Mouse (Mus musculus) lung, postnatal 0 days (tissue): ENCODE measurements at regions not wholly inside any gene's neighbourhood (a gene's known extent, or its start where the extent isn't known, plus 50 kb on each side); places are given as distances from the start of the nearest gene placed in this dataset.

Experiments
- ATAC-seq: fragments of 200-750 bp; cut with Nextera tagmentation; 2 replicates; pipeline ENCODE4 v1.8.0; 2017; ENCODE audit warnings: moderate library complexity
- DNase-seq: peaks from one replicate; pipeline ENCODE4 v3.0.0-alpha.2; 2016; ENCODE audit warnings: low spot score
- H3K27ac ChIP-seq: fragments of 300-500 bp; sonication (generic); 2 replicates; pipeline ENCODE4 v1.5.1; 2014; ENCODE audit warnings: antibody characterized with exemption, mild to moderate bottlenecking, low read length, mixed read lengths
- H3K27me3 ChIP-seq: fragments of 300-500 bp; sonication (generic); replicated peaks from 2 replicates; pipeline ENCODE4 v1.6.1; 2014; ENCODE audit warnings: low read length, mixed read lengths; ENCODE audit not compliant: insufficient read depth
- H3K36me3 ChIP-seq: fragments of 300-500 bp; sonication (generic); 2 replicates; pipeline ENCODE4 v1.6.1; 2014; ENCODE audit warnings: low read length, mixed read lengths; ENCODE audit not compliant: insufficient read depth
- H3K4me1 ChIP-seq: fragments of 300-500 bp; sonication (generic); 2 replicates; pipeline ENCODE4 v1.6.1; 2014; ENCODE audit warnings: antibody characterized with exemption, low read depth, low read length, mixed read lengths; ENCODE audit not compliant: insufficient read depth
- H3K4me2 ChIP-seq: fragments of 300-500 bp; sonication (generic); replicated peaks from 2 replicates; pipeline ENCODE4 v1.6.1; 2014; ENCODE audit warnings: low read depth, mild to moderate bottlenecking, low read length, moderate library complexity, mixed read lengths
- H3K4me3 ChIP-seq: fragments of 300-500 bp; sonication (generic); 2 replicates; pipeline ENCODE4 v1.5.1; 2014; ENCODE audit warnings: low read depth, low read length
- H3K9ac ChIP-seq: fragments of 300-500 bp; sonication (generic); replicated peaks from 2 replicates; pipeline ENCODE4 v1.6.1; 2014; ENCODE audit warnings: low read depth, mild to moderate bottlenecking
- H3K9me3 ChIP-seq: fragments of 300-500 bp; sonication (generic); 2 replicates; pipeline ENCODE4 v1.6.1; 2016; ENCODE audit warnings: low read length, mixed read lengths
- CTCF ChIP-seq: IDR thresholded peaks from 2 replicates; pipeline ENCODE4 v1.5.1; 2016; ENCODE audit warnings: antibody characterized with exemption, mild to moderate bottlenecking
- EP300 ChIP-seq: IDR thresholded peaks from 2 replicates; pipeline ENCODE4 v1.6.1; 2016; ENCODE audit warnings: antibody characterized with exemption, mild to moderate bottlenecking, control low read depth
- WGBS: fragments of 180-500 bp; shearing (Covaris S2); extraction: QIAGEN DNeasy Blood & Tissue Kit; methylation state at CpG from one replicate; pipeline ENCODE4 v1.1.7; 2014; 5-methylcytosine and 5-hydroxymethylcytosine counted together

DNA sequence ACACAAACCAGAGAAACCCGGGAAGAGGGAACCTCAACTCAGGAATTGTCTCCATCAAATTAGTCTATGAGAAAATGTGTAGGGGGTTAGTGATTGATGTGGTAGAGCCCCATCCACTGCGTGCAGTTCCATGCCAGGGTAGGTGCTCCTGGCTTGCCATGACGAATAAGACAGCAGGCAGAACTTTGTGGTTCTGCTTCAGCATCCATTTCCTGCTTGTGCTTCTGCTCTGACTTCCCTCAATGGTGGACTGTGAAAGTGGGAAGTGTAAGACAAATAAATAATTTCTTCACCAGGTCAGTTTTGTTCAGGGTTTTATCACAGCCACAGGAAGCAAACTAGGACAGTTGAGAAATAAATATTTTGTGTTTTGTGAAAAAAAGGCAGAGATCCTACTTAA is 150.9 kb upstream of the Pdcd1 start:
- H3K9me3 ChIP-seq, result no peaks in the 10 kb centered on the region
- ATAC-seq, result no peak
- H3K27me3 ChIP-seq, result no peaks in the 10 kb centered on the region
- no peak overlapping the region for H3K27ac ChIP-seq
- no peak overlapping the region for H3K4me2 ChIP-seq
- H3K4me1 ChIP-seq, result no peaks in the 10 kb centered on the region
- WGBS, result 74% methylated on average over 3 of the region's 3 CpGs
- DNase-seq, result no peak
- H3K4me3 ChIP-seq, result no peak overlapping the region
- TF ChIP-seq CTCF (no peak), EP300 (no peak)
- H3K36me3 ChIP-seq, result no peaks in the 10 kb centered on the region
- H3K9ac ChIP-seq, result no peak overlapping the region

DNA sequence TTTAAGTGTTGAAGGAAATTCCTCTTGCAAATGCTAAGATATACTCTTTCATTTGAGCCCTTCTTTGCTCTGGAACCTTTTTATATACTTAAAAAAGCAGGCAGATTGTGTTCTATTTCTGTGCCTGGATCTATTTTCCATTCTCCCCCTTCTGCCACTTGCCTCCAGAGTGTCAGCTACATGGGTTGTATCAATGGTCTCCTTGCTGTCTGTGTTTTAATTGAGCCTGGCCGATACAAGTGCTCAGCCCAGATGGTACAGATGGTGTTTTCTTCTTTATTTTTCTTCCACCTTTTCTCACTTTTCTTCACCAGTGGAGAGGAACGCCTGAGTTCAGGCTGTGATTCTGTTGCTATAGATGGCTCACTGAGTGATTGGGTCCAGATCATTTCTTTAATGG is 131.5 kb upstream of the Pdcd1 start:
- DNase-seq (no peak), ATAC-seq (no peak)
- 86% methylated on average over 2 of the region's 2 CpGs for WGBS
- H3K4me1 ChIP-seq, result no peaks in the 10 kb centered on the region
- H3K9ac ChIP-seq, result no peak overlapping the region
- no peak for TF ChIP-seq EP300
- TF ChIP-seq CTCF, result no peak
- H3K27me3 ChIP-seq, result no peaks in the 10 kb centered on the region
- no peak overlapping the region for H3K4me2 ChIP-seq
- H3K36me3 ChIP-seq, result no peaks in the 10 kb centered on the region
- H3K27ac ChIP-seq, result no peak overlapping the region
- H3K4me3 ChIP-seq, result no peak overlapping the region
- H3K9me3 ChIP-seq, result no peaks in the 10 kb centered on the region

- no peaks in the 10 kb centered on the region for H3K4me1 ChIP-seq
- no peaks in the 10 kb centered on the region for H3K27me3 ChIP-seq
- DNase-seq, result no peak
- no peaks in the 10 kb centered on the region for H3K9me3 ChIP-seq
- no peak overlapping the region for H3K9ac ChIP-seq
- ATAC-seq, result no peak
- H3K4me3 ChIP-seq, result no peak overlapping the region
- TF ChIP-seq CTCF (no peak), EP300 (no peak)
- no peak overlapping the region for H3K4me2 ChIP-seq
- H3K36me3 ChIP-seq, result no peaks in the 10 kb centered on the region
- 68% methylated on average over 4 of the region's 4 CpGs for WGBS
- no peak overlapping the region for H3K27ac ChIP-seq
These were observed 97.6 kb upstream of the Pdcd1 start for GRCm38 (mm10) chr1:94149958-94150357.

GRCm38 (mm10) chr1:94147015-94147414 is 94.7 kb upstream of the Pdcd1 start:
- Histone ChIP-seq H3K27ac (no peak overlapping the region), H3K4me2 (peak overlapping the region; percentile 20; the same call in 1 of the 2 replicates), H3K9me3 (no peaks in the 10 kb centered on the region), H3K9ac (no peak overlapping the region), H3K36me3 (no peaks in the 10 kb centered on the region), H3K4me3 (no peak overlapping the region), H3K27me3 (no peaks in the 10 kb centered on the region), H3K4me1 (no peaks in the 10 kb centered on the region)
- no peak for TF ChIP-seq EP300
- TF ChIP-seq CTCF, result no peak
- ATAC-seq (no peak), DNase-seq (peak; percentile 9)
- 50% methylated on average over 4 of the region's 4 CpGs for WGBS

GRCm38 (mm10) chr1:94140518-94140917 is 88.2 kb upstream of the Pdcd1 start:
- Histone ChIP-seq H3K9me3 (no peaks in the 10 kb centered on the region), H3K36me3 (no peaks in the 10 kb centered on the region), H3K9ac (no peak overlapping the region), H3K4me2 (no peak overlapping the region), H3K4me1 (no peaks in the 10 kb centered on the region), H3K4me3 (no peak overlapping the region), H3K27ac (no peak overlapping the region), H3K27me3 (no peaks in the 10 kb centered on the region)
- DNase-seq, result no peak
- WGBS, result 67% methylated on average over 3 of the region's 3 CpGs
- no peak for TF ChIP-seq CTCF
- no peak for TF ChIP-seq EP300
- no peak for ATAC-seq

DNA sequence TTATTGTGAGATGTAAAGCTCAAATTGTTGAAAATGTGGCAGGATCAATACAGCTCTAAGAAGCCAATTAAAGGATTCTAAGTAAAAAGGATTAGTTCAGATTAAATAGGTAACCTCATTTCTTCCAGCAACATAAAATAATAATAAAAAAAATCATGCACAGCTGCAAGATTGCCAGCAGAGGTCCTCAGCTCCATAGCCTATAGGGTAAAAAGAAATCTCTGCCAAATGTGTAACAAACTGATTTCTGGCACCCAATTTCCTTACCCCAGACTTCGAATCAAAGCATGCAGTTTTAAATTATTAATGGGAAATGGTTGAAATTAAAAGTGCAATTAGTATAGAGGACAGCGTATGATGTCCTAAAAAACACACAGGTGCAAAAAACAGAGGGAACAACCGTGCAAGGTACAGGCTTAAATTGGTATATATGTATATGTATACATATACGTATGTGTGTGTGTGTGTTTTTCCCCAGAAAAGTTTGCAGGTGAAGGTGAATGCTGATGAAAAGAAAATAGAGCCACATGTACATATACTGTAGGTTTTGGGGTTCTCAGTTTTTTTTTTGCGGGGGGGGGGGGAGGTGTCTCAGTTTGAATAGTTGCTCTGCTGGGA is 87.2 kb upstream of the Pdcd1 start:
- no peaks in the 10 kb centered on the region for H3K36me3 ChIP-seq
- 61% methylated on average over 5 of the region's 5 CpGs for WGBS
- H3K9ac ChIP-seq, result no peak overlapping the region
- DNase-seq, result peak; percentile 31
- TF ChIP-seq CTCF, result peak; percentile 59
- no peak for TF ChIP-seq EP300
- no peak for ATAC-seq
- no peaks in the 10 kb centered on the region for H3K27me3 ChIP-seq
- no peaks in the 10 kb centered on the region for H3K4me1 ChIP-seq
- no peak overlapping the region for H3K4me2 ChIP-seq
- H3K4me3 ChIP-seq, result no peak overlapping the region
- no peaks in the 10 kb centered on the region for H3K9me3 ChIP-seq
- H3K27ac ChIP-seq, result no peak overlapping the region

DNA sequence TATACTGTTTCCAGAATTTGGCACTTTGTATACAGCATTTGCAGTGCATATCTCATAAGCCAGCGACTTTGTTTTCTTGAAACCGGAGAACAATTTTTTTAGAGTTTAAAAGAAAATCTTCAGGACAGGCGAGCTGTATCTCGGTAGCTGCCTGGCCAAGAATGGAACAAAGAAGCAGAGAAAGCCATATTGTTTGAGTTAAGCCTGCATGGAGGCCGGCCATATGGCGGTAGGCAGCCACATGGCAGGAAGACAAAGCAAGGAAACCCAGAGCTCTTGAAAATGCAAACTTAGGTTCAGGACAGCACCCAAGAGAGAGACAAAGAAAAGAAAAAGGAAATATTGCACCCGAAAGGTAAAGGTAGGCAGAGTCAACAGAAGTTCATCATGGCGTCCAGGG is 84.4 kb upstream of the Pdcd1 start:
- Histone ChIP-seq H3K4me3 (no peak overlapping the region), H3K4me1 (no peaks in the 10 kb centered on the region), H3K27ac (no peak overlapping the region), H3K4me2 (no peak overlapping the region), H3K9ac (no peak overlapping the region), H3K36me3 (no peaks in the 10 kb centered on the region), H3K27me3 (no peaks in the 10 kb centered on the region), H3K9me3 (no peaks in the 10 kb centered on the region)
- DNase-seq (no peak), ATAC-seq (no peak)
- TF ChIP-seq EP300, result no peak
- no peak for TF ChIP-seq CTCF
- WGBS, result 80% methylated on average over 8 of the region's 8 CpGs
